Mouse (Mus musculus) liver, adult (tissue): ENCODE measurements around the gene Gm48552.

ENCODE experiments used
- GATA4 ChIP-seq: IDR thresholded peaks from 2 replicates; pipeline ENCODE4 v1.6.1; 2014; ENCODE audit warnings: mild to moderate bottlenecking, low read length; ENCODE audit not compliant: insufficient replicate concordance

Gm48552 gene

DNA sequence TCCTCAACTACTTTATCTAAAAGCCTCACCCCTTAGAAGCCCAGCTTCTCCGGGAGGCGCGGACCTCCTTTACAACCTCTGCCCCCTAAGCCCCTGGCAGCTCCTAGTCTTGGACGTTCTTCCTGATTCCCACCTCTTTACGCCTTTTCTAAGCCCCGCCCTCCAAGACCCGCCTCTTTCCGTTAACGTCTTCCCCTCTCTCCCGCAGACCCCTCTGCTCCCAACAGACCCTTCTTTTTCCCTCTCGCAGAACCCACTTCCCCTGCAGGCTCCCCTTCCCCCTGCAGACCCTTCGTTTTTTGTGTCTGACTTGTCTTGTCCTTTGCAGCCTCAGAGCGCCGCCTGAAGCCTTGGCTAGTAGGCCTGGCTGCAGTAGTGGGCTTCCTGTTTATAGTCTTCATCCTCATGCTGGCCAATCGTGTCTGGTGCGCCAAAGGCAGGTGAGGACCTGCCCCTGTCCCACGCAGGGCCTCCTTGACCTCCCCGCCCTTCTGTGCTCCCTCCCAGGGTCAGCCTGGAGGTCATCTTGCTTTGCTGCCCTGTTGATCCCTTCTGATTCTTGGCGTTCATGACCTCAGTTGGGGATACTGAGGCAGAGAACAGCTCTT, 4.8 kb downstream of the Gm48552 start:
- TF ChIP-seq GATA4 = no peak

DNA sequence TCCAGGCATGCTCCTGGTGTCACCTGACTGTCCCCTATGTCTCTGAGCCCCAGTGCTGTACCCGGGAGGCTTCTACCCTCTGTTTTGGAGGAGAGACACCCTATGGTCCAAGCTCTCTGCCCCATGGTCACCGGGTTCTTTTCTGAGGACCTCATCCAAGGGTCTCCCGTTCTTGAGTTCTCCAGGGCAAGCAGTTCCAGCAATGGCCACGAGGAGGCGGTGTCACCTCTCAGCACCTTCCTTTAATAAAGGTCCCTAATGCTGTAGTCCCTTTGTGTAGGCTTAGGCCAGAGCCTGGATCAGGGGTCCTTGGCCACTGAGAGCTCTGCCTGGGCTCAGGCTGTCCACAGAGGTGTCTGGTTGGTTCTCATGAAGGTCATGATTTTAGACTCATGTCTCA, 6.3 kb downstream of the Gm48552 start:
- no peak for TF ChIP-seq GATA4

DNA sequence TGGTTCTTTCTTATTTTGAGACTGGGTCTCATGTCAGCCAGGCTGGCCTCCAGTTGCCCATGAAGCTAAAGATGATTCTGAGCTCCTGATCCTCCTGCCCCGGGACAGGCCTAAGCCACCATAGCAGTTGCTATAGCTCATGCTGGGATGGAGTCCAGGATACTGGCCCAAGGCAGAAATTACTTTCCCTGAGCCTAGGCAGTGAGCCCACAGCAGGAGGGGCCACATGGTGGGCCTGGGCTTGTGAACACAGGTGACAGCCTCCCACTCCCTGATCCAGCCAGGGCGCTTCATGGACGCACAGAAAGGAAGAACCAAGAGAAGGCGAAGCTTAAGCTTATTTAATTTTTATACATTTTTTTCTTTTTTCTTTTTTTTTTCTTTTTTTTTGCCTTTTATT, 7.1 kb downstream of the Gm48552 start:
- TF ChIP-seq GATA4 = no peak

DNA sequence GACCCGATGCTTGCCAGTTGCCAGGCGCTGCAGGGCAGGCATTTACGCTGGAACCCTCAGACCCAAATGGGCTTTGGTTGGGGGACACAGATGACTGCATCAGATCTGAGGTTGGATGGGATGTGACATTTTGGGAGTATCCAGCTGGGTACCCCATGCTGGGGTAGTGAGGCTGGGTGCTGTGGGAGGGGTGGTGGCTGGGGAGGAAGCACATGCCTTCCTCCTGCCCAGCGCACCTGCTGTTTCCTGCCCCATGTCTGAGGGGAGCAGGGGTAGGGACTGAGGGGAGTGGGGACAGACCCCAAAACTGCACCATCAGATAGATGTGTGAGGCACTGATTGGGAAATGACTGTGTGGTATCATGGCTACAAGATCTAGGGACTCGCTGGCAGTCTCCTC, 7.9 kb downstream of the Gm48552 start:
- TF ChIP-seq GATA4 = no peak

DNA sequence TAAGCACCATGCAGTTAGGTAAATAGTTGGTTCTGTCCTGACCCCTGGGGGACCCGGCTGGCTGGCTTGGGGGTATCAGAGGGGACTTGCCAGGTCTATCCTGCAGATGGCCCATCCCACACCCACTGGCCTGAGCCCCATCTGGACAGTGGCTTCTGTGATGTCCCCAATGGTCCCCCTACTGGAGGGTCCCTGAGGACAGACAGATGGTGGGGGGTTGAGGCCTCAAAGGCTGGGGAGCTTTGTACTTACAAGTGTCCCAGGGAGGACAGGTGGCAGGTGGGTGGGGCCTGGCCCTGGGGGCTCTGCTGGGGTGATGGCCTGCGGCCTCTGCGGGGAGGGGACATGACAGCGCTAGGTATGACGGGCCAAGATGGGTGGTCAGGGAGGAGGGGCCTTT, 10.5 kb downstream of the Gm48552 start:
- TF ChIP-seq GATA4 = no peak

DNA sequence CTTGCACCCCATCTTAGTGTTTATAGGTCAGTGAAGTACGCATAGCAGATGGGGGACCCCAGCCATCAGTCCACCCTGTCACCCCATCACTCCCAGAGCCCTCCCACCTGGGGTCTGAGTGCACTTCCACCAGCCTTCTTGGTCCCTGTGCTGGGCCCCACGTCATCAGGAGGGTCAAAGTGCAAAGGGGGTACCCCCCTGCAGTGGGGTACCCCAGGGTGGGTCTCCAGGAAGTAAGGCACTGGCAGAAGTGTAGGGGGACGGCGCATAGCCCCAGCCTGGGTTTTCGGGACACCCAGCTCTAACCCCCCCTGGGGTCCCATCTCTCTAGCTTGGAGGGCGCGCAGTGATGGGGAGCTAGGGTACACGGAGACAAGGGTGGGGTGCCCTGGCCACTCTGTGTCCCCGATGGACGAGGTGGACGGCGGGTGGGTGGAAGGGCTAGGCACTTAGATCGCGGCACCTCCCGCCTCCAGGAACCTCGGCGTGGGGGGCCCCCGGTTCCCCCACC, 11.0 kb downstream of the Gm48552 start:
- TF ChIP-seq GATA4 = no peak

DNA sequence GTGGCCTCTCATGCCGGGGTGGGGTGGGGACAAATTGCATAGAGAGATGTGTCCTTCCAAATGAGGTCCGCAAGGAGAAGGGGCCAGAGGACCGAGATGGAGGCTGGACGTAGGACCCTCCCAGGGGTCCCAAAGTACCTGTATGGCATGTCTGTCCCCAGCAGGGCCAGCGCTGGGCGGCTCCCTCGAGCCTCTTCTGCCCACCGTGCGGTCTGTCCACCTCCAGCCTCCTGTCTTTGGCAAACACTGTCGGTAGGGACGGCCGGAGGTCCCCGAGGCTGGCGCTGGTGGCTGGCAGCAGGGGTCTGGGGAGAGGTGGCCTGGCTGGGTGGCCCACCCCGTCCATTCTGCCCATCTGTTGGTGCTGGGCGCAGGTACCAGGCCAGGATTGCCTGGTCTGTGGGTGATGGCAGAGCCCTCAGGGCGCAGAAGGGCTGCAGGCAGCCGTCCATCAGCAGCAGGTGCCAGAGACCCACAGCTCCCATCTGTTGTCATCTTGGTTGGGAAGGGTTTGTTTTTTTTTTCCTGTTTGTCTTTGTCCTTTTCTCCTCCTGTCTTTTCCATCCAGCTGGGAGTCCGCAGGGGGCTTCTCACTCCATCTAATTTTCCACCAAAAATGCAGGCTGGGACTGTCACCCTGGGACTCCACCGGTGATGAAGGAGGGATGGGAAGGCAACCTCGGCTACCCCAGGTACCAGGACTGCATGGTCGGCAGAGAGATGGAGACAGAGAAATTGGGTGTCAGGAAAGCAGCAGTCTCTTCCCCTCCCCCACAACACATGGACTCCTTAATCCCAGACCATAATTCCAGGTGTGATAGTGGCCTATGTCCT, 11.8 kb downstream of the Gm48552 start:
- no peak for TF ChIP-seq GATA4

DNA sequence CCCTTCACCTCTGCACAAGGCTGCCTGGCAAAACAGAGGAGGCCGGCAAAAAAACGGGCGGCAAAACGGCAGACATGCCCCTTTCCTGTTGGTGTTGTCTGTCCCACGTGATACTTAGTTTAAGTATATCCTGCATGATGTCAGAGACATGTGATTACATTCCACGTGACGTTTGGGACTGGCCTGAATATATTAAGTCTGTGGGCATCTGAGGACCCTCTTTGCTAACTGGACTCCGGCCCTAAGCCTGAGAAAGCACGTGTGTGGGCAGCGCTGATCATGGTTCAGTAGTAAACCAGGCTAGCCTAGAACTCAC, 12.4 kb downstream of the Gm48552 start:
- no peak for TF ChIP-seq GATA4

DNA sequence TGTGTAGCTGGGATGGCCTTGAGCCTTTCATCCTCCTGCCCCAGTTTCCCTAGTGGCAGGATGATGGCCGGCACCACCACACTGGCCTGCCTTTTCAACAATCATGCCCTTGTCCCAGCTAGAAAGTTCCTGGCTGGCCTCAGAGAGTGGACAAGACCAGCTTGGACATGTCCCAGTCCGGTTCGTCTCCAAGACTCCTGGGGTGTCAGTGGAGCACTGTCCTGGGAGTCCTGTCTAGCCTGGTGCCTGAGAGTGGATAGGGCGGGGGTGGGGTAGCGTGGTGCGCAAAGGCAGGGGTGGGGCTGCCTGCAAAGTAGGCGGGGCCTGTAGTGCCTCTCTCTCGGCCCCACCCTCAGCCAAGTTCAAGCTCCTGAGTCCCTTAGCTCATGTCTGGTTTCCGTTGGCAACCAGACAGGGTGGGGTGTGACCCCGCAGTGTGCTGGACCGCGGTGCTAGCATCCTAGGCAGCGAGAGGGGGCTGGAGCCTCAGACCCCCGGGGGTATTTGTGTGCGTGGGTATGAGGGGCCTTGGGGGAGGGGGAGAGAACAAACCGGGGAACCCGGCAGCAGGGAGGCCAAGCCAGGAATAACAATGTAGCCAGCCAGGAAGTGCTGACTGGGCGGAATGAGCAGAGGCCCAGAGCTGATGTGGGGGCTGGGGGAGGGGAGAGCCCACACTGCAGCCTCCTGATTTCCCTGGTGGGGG, 12.9 kb downstream of the Gm48552 start:
- no peak; the same call in 1 of the 2 replicates for TF ChIP-seq GATA4

DNA sequence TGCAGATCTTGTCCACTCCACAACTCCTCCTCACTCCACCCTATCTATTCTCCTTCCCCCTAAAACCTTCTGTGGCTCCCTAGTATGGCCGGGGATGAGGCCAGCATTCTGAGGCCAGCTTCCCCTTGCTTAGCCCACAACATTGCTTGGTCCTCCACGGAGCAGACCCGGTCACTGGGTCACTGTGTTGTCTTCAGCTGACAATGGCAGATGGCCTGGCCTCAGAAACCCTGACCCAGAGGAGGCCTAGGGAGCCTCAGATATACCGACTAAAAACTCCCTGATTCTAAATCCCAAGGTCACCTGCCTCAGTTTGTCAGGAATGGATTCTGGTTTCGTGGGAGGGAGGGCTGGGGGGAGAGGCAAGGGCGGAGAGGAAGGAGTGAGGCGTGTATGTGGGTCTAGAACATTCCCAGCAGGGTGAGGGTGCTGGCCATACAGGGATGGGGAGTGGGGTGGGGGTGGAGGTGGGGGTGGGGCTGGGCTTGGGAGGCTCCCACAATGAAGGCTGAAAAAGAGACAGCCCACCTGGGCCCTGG, 13.5 kb downstream of the Gm48552 start:
- TF ChIP-seq GATA4 = no peak; the same call in 1 of the 2 replicates

DNA sequence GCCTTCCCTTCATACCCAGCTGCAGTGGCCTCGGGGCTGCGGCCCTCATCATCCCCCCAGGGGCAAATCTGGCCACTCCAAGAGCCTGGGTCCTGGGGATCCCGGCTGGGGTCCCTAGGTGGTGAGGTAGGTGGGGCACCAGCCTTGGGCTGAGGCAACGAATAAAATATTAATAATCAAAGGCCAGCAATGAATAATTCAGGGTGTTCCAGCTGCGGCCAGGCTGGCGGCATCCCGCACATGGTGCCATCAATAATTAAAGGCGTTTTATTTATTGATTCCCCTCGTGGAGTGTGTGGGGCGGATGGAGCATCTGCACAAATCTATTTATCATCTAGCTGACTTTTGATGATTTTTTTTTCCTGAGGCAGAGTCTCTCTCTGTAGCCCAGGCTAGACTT, 14.7 kb downstream of the Gm48552 start:
- TF ChIP-seq GATA4 = no peak

DNA sequence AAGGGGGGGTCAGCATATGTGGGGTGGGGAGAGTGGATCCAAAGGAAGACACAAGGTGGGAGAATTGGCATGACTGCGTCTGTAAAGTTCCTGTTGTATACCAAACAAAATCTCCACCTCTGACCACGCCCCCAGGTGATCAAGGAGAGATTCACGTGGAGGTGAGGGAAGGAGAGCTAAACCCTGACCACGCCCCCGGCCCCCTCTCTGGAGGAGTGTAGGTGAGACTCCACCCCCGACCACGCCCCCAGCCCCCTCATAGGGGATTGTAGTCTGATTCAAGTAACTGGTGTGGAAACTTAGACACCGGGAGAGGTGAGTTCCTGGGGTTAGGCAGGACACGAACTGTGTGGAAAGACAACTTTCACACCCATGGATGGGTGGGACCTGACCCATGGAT, 15.3 kb downstream of the Gm48552 start:
- no peak for TF ChIP-seq GATA4

DNA sequence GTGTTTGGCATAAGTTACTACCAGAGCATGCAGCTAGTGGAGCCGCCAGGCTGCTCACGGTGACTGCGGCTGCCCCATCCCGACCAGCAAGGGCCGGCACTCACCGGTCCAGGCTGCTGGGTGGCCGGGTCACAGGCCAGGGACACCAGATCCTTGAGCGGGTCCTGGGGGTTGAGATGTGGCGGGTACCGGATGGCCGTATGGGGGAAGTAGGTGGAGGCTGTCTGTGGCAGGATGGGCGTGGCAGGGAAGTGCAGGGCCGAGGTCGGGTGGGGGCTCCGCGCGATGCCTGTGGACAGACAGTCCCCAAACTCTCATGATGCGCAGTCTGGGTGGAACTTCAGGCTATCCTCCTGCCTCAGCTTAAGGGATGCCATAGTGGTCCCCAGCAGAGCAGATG, 15.9 kb downstream of the Gm48552 start:
- peak; percentile 35; the same call in 1 of the 2 replicates for TF ChIP-seq GATA4

DNA sequence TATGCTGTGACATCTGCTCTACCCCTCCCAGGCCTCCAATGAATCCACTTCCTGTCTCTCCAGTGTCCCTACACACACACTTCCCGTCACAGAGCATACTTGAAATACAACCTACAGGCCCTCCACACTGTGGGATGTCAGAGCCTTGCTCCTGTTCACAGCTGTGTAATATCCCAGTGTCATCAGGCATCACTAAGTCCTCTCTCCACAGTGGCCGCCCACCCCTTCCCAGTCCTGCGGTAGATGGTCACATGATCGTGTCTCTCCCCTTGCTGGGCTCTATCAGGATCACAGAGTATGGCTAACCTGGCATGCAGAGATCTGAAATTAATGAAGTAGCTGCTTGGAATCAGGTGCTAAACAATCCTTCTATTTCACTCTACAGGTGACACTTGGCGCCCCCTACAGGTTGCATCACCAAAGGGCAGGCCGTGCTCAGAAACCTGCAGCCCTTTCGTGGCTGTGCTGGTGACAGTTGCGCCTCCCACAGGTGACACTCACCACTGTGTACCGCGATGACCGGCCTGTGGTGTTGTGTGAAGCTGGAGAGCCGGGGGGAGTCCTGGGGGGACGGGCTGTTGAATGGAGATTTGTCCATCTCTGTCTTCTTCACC, 16.9 kb downstream of the Gm48552 start:
- TF ChIP-seq GATA4 = no peak
